Mouse (Mus musculus): ENCODE data around the gene Ebna1bp2. TPM values are rescaled to one million over a fixed set of nuclear protein-coding genes. Genes with fewer than 3 reads are reported as not detected.

The Ebna1bp2 gene
- total RNA-seq, 2 experiments from 2014 or later = 53.5 to 62.3 TPM

Other genes with a start within 250 kb of the Ebna1bp2 start
- 10 to 100 TPM; 30.0 to 46.8 TPM for gene Szt2, start 211.5 kb upstream of the Ebna1bp2 start, total RNA-seq (2021)
- 10 to 100 TPM; 55.6 to 62.5 TPM for gene Med8, start 211.5 kb upstream of the Ebna1bp2 start, total RNA-seq (2021)
- 10 to 100 TPM; 21.9 to 24.3 TPM for gene Elovl1, start 192.7 kb upstream of the Ebna1bp2 start, total RNA-seq (2021)
- 1 to 10 TPM; 1.3 to 1.6 TPM for gene Cdc20, start 183.4 kb upstream of the Ebna1bp2 start, total RNA-seq (2021)
- gene Mpl, start 163.3 kb upstream of the Ebna1bp2 start, total RNA-seq (2021) = under 1 TPM; 0.79 to 0.94 TPM
- gene Tie1, start 130.7 kb upstream of the Ebna1bp2 start, total RNA-seq (2021) = 1 to 10 TPM; 7.8 to 8.6 TPM
- not detected for gene 2610528J11Rik, start 93.8 kb upstream of the Ebna1bp2 start, total RNA-seq (2021)
- gene Tmem125, start 76.8 kb upstream of the Ebna1bp2 start, total RNA-seq (2021) = 10 to 100 TPM in 1 of 2 experiments, 1 to 10 TPM in 1; 6.6 to 14.5 TPM
- gene Cfap57, start within 50 bp of the Ebna1bp2 start, total RNA-seq (2021) = under 1 TPM; 0.64 to 0.70 TPM
- not detected for gene Olfr62, start 38.2 kb downstream of the Ebna1bp2 start, total RNA-seq (2021)
- gene Olfr1342, start 72.0 kb downstream of the Ebna1bp2 start, total RNA-seq (2021) = not detected
- gene Olfr1341, start 82.7 kb downstream of the Ebna1bp2 start, total RNA-seq (2021) = not detected
- gene Olfr1340, start 99.3 kb downstream of the Ebna1bp2 start, total RNA-seq (2021) = not detected
- gene Olfr1339, start 111.4 kb downstream of the Ebna1bp2 start, total RNA-seq (2021) = not detected
- gene Olfr1338, start 137.9 kb downstream of the Ebna1bp2 start, total RNA-seq (2021) = not detected
- gene Olfr1337, start 161.8 kb downstream of the Ebna1bp2 start, total RNA-seq (2021) = not detected
- gene Olfr1335, start 189.1 kb downstream of the Ebna1bp2 start, total RNA-seq (2021) = not detected
- gene Olfr1333, start 215.5 kb downstream of the Ebna1bp2 start, total RNA-seq (2021) = not detected
- not detected for gene Olfr1331, start 243.8 kb downstream of the Ebna1bp2 start, total RNA-seq (2021)

Measured in left cerebral cortex, postnatal 36 days (tissue).